In the genomic region with DNA sequence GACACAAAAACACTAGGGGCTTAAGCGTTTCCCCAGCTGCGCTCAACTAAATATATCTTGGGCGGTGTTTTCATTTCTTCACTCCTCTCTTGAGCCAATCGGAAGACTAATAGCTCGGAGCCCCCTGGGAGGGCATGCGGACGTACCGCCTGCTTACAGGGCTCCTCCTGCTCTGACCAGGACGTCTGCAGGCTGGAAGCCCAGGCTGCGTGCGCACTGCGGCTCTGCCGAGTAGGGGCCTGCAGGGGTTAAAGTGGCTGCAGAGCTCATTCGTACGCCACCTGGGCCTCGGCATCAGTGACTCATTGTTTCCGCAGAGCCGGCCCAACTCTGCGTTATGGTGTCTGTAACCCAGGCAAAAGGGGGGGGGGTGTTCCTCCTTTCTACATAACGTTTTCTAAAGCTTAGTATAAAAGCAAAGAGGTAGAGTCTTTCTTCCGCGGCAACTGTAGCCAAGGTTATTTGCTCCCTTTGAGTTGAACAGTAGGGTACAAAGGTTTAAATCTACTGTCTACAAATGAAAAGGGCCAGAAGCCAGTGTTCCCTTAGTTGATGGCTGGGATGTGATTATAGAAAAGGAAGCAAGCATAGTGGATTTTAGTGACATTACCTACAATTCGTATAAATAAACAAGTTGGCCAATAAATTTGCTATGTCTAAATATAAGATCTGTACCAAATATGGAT, we compare ENCODE assay signal across 8 mouse cellular contexts. TPM values are rescaled to one million over a fixed set of nuclear protein-coding genes. Genes with fewer than 3 reads are reported as not detected.
DNase-seq lines count a peak whose midpoint lies in the region; ATAC-seq and TF ChIP-seq lines count a peak whose summit lies in the region.

No protein-coding gene starts in this region.

- peak overlapping the region; percentile 81 for H3K9ac ChIP-seq in CH12.LX (ENCODE audit: insufficient read depth, low read depth)
- peak overlapping the region; percentile 29 for H3K9ac ChIP-seq in forebrain, embryonic 12.5 days
- peak overlapping the region; percentile 62 for H3K9ac ChIP-seq in heart, postnatal 0 days (replicated peaks; ENCODE audit: low read depth, low read length)
- H3K9ac ChIP-seq in neural tube, embryonic 14.5 days (replicated peaks; ENCODE audit: low read depth, low read length): peak overlapping the region; percentile 35

- WGBS in forebrain, embryonic 12.5 days: 3% methylated on average over 23 of the region's 23 CpGs
- 1% methylated on average over 23 of the region's 23 CpGs for WGBS in heart, postnatal 0 days
- 2% methylated on average over 23 of the region's 23 CpGs for WGBS in neural tube, embryonic 14.5 days

- peaks cover 12 to 29% of the 10 kb centered on the region in 2 experiments for H3K4me1 ChIP-seq in CH12.LX (ENCODE audit: control insufficient read depth in 1 of 2, insufficient read depth in 2 of 2)
- H3K4me1 ChIP-seq in forebrain, embryonic 12.5 days: peaks cover 42% of the 10 kb centered on the region
- H3K4me1 ChIP-seq in heart, postnatal 0 days (ENCODE audit: control insufficient read depth, insufficient read depth): peaks cover 29% of the 10 kb centered on the region
- H3K4me1 ChIP-seq in neural tube, embryonic 14.5 days (ENCODE audit: control insufficient read depth, insufficient read depth, low read length): peaks cover 32% of the 10 kb centered on the region

- no peaks in the 10 kb centered on the region for H3K36me3 ChIP-seq in CH12.LX (replicated peaks in 1 of 2; ENCODE audit: control insufficient read depth in 1 of 2, insufficient read depth in 1 of 2, low read length in 1 of 2)
- H3K36me3 ChIP-seq in forebrain, embryonic 12.5 days (replicated peaks): no peaks in the 10 kb centered on the region
- no peaks in the 10 kb centered on the region for H3K36me3 ChIP-seq in heart, postnatal 0 days (replicated peaks; ENCODE audit: control insufficient read depth, insufficient read depth, low read length)
- no peaks in the 10 kb centered on the region for H3K36me3 ChIP-seq in neural tube, embryonic 14.5 days (ENCODE audit: control insufficient read depth, insufficient read depth, low read length)

- peak overlapping the region; percentile 98 for H3K27ac ChIP-seq in CH12.LX (ENCODE audit: insufficient read depth, low read depth)
- peak overlapping the region; percentile 94 for H3K27ac ChIP-seq in forebrain, embryonic 12.5 days
- H3K27ac ChIP-seq in heart, postnatal 0 days (ENCODE audit: low read depth): peak overlapping the region; percentile 97
- H3K27ac ChIP-seq in neural tube, embryonic 14.5 days (ENCODE audit: low read depth, low read length): peak overlapping the region; percentile 82

- peak; percentile 92 for TF ChIP-seq EP300 in CH12.LX (IDR thresholded peaks at IDR 0.05; ENCODE audit: low read length)
- peak; percentile 95 for TF ChIP-seq EP300 in heart, postnatal 0 days (IDR thresholded peaks at IDR 0.05; ENCODE audit: low read depth)

- no peaks in the 10 kb centered on the region for H3K79me2 ChIP-seq in CH12.LX (replicated peaks; ENCODE audit: control insufficient read depth, extremely low read depth, insufficient read depth, poor library complexity, severe bottlenecking)

- peak; percentile 75 for TF ChIP-seq POLR2A in CH12.LX (IDR thresholded peaks at IDR 0.05; ENCODE audit: low read depth, low read length)

- no peak; the same call in 1 of the 2 replicates for TF ChIP-seq RAD21 in CH12.LX (IDR thresholded peaks at IDR 0.05; ENCODE audit: low read depth, low read length)

- peak; percentile 98 for ATAC-seq in forebrain, embryonic 12.5 days (ENCODE audit: low FRiP score)
- peak; percentile 99 for ATAC-seq in heart, postnatal 0 days (ENCODE audit: insufficient read depth, low read depth)
- ATAC-seq in neural tube, embryonic 14.5 days (ENCODE audit: low read depth): peak; percentile 97

- in situ Hi-C loops in CH12.LX (cut with MboI; ENCODE audit: low pct_ligation_motif_present, low pct_unique_long_range_greater_than_20kb, low sequenced_read_pairs): no loop called here

- no peaks in the 10 kb centered on the region for H3K27me3 ChIP-seq in CH12.LX (replicated peaks)
- no peaks in the 10 kb centered on the region for H3K27me3 ChIP-seq in forebrain, embryonic 12.5 days
- no peaks in the 10 kb centered on the region for H3K27me3 ChIP-seq in heart, postnatal 0 days (ENCODE audit: control insufficient read depth, insufficient read depth, low read length)
- no peaks in the 10 kb centered on the region for H3K27me3 ChIP-seq in neural tube, embryonic 14.5 days (ENCODE audit: control insufficient read depth, insufficient read depth, low read length)

- TF ChIP-seq CTCF in CH12.LX (conservative IDR thresholded peaks at IDR 0.05 in 1 of 2, IDR thresholded peaks at IDR 0.05 in 1 of 2; ENCODE audit: low read depth in 2 of 2, low read length in 2 of 2): no peak
- TF ChIP-seq CTCF in heart, postnatal 0 days (IDR thresholded peaks at IDR 0.05; ENCODE audit: low read depth): 0 out of 2 replicates have a peak, but pooled peaks have one; percentile 0

- H3K4me3 ChIP-seq in CH12.LX (replicated peaks in 1 of 3; ENCODE audit: low read depth in 2 of 3, low read length in 2 of 3, poor library complexity in 1 of 3): peak overlapping the region in 2 of 3 experiments; percentile 12 to 29
- peak overlapping the region; percentile 24 for H3K4me3 ChIP-seq in forebrain, embryonic 12.5 days (replicated peaks)
- H3K4me3 ChIP-seq in heart, postnatal 0 days (ENCODE audit: low read depth, low read length): peak overlapping the region; percentile 43
- H3K4me3 ChIP-seq in neural tube, embryonic 14.5 days (ENCODE audit: low read depth, low read length): peak overlapping the region; percentile 20

- peak overlapping the region; percentile 82 for H3K4me2 ChIP-seq in CH12.LX (ENCODE audit: insufficient read depth, low read depth, poor library complexity, severe bottlenecking)
- peak overlapping the region; percentile 53 for H3K4me2 ChIP-seq in forebrain, embryonic 12.5 days
- peak overlapping the region; percentile 68 for H3K4me2 ChIP-seq in heart, postnatal 0 days (ENCODE audit: low read depth, low read length)
- H3K4me2 ChIP-seq in neural tube, embryonic 14.5 days (ENCODE audit: low read depth, low read length): peak overlapping the region; percentile 49

- dilution Hi-C loops in CH12.LX (cut with MboI; ENCODE audit: extremely low pct_ligation_motif_present, extremely low pct_unique_long_range_greater_than_20kb, low sequenced_read_pairs): no loop called here

- peak; percentile 99 for DNase-seq in CH12.LX (ENCODE audit: extremely low read depth)
- DNase-seq in c-Kit-positive CD71-positive TER-119-positive erythroid progenitor cells, embryonic 14.5 days (ENCODE audit: low spot score): peak; percentile 75
- peak; percentile 99 for DNase-seq in heart, postnatal 0 days (ENCODE audit: low spot score)
- peak; percentile 93 to 96 for DNase-seq in kidney, postnatal 4 days
- DNase-seq in lung, adult 18-20 months: peak; percentile 93 to 95
- peak; percentile 90 for DNase-seq in testis, postnatal 10 days (ENCODE audit: low spot score)

- H3K9me3 ChIP-seq in CH12.LX (replicated peaks; ENCODE audit: low read length): no peaks in the 10 kb centered on the region
- no peaks in the 10 kb centered on the region for H3K9me3 ChIP-seq in forebrain, embryonic 12.5 days
- no peaks in the 10 kb centered on the region for H3K9me3 ChIP-seq in heart, postnatal 0 days (replicated peaks; ENCODE audit: control insufficient read depth, low read length)
- no peaks in the 10 kb centered on the region for H3K9me3 ChIP-seq in neural tube, embryonic 14.5 days (ENCODE audit: control insufficient read depth, low read length)

TF ChIP-seq in CH12.LX, 34 proteins besides CTCF, POLR2A, EP300 and RAD21 (continues in another document):
- TF ChIP-seq TBP (conservative IDR thresholded peaks at IDR 0.05; ENCODE audit: low read depth, low read length) (peak; percentile 91), ELF1 (IDR thresholded peaks at IDR 0.05; ENCODE audit: low read depth, low read length) (peak; percentile 69; the same call in 1 of the 2 replicates), TCF12 (IDR thresholded peaks at IDR 0.05; ENCODE audit: low read depth, low read length) (peak; percentile 97), USF1 (IDR thresholded peaks at IDR 0.05; ENCODE audit: low read depth, low read length) (no peak), SIN3A (IDR thresholded peaks at IDR 0.05; ENCODE audit: low read length) (no peak; the same call in 1 of the 2 replicates), CHD2 (IDR thresholded peaks at IDR 0.05; ENCODE audit: low read length) (peak; percentile 83; the same call in 1 of the 2 replicates), POLR2AphosphoS2 (IDR thresholded peaks at IDR 0.05; ENCODE audit: low read depth, low read length) (0 out of 2 replicates have a peak, but pooled peaks have one; percentile 29), GABPA (IDR thresholded peaks at IDR 0.05; ENCODE audit: insufficient replicate concordance, low read depth, low read length) (no peak), ZKSCAN1 (IDR thresholded peaks at IDR 0.05; ENCODE audit: borderline replicate concordance, low read depth, low read length) (no peak), ZMIZ1 (IDR thresholded peaks at IDR 0.05; ENCODE audit: low read depth, low read length) (no peak), E2F4 (IDR thresholded peaks at IDR 0.05; ENCODE audit: insufficient replicate concordance, low read depth, low read length) (0 out of 2 replicates have a peak, but pooled peaks have one; percentile 2), MAFK (IDR thresholded peaks at IDR 0.05; ENCODE audit: insufficient replicate concordance, low read length) (0 out of 2 replicates have a peak, but pooled peaks have one; percentile 57), CHD1 (IDR thresholded peaks at IDR 0.05; ENCODE audit: low read depth, low read length) (no peak), MAZ (IDR thresholded peaks at IDR 0.05; ENCODE audit: low read depth, low read length) (peak; percentile 96), NELFE (IDR thresholded peaks at IDR 0.05; ENCODE audit: low read depth, low read length) (no peak; the same call in 1 of the 2 replicates), MXI1 (IDR thresholded peaks at IDR 0.05; ENCODE audit: low read depth, low read length) (no peak), RCOR1 (conservative IDR thresholded peaks at IDR 0.05; ENCODE audit: low read depth, low read length) (no peak; the same call in 1 of the 2 replicates), ZNF384 (IDR thresholded peaks at IDR 0.05; ENCODE audit: low read depth, low read length) (peak; percentile 62; the same call in 1 of the 2 replicates), ETS1 (conservative IDR thresholded peaks at IDR 0.05; ENCODE audit: low read depth, low read length) (peak; percentile 97)

RNA-seq across cellular contexts. Expression of a gene that starts 53.7 kb away (rescaled TPM):
- total RNA-seq in CH12.LX (2012; rRNA removed) (21.4 and 30.9 TPM in 2 replicates), CH12.LX (2014; rRNA removed) (18.2 and 23.2 TPM in 2 replicates)
- polyA plus RNA-seq in CH12.LX (2012; ENCODE audit: insufficient read length, low read depth): 39.3 and 42.8 TPM in 2 replicates
- 69.4 and 78.8 TPM in 2 replicates for polyA plus RNA-seq in forebrain, embryonic 12.5 days (2016; fragmentation: Nextera tagmentation; extraction: Ambion mirVana)
- 43.0 and 65.5 TPM in 2 replicates for total RNA-seq in heart, postnatal 0 days (2014; rRNA removed; ENCODE audit: low replicate concordance)
- polyA plus RNA-seq in heart, postnatal 0 days (2015; fragmentation: Nextera tagmentation; extraction: Ambion mirVana): 31.1 and 32.2 TPM in 2 replicates
- 41.8 and 45.5 TPM in 2 replicates for polyA plus RNA-seq in neural tube, embryonic 14.5 days (2014; fragmentation: Nextera tagmentation; extraction: Ambion mirVana)

Comparison
In these comparisons a context has a peak if more than half of its experiments do, and no peak if none do; other contexts are left out.
1. Peak in every context shown above with its lines: DNase-seq, ATAC-seq, H3K4me3 ChIP-seq and H3K27ac ChIP-seq.
2. H3K9ac ChIP-seq: peak in every context shown above with its lines; median percentile 81 in CH12.LX; 62 in heart, postnatal 0 days; 35 in neural tube, embryonic 14.5 days; 29 in forebrain, embryonic 12.5 days.